Mouse (Mus musculus): ENCODE measurements around the gene Sertad2. TPM values are rescaled to one million over a fixed set of nuclear protein-coding genes. Genes with fewer than 3 reads are reported as not detected.
A peak's percentile ranks its signal among the peaks of the same experiment; 100 is the strongest.

Gene Sertad2
- polyA plus RNA-seq, 1 experiment: 36.4 TPM

- peak overlapping the region; percentile 88 for H3K27ac ChIP-seq (ENCODE audit: insufficient read depth, low read length)
- H3K4me1 ChIP-seq (ENCODE audit: control insufficient read depth, insufficient read depth, low read length): peaks cover 7% of the 10 kb centered on the region
- peak overlapping the region; percentile 82 for H3K4me3 ChIP-seq (ENCODE audit: insufficient read depth, low read length)
- TF ChIP-seq CTCF (IDR thresholded peaks at IDR 0.05; ENCODE audit: borderline replicate concordance, insufficient read depth, low read length) (no peak), POLR2A (IDR thresholded peaks at IDR 0.05; ENCODE audit: low read depth, low read length) (no peak)
Observed at GRCm38 (mm10) chr11:20543453-20544120, 534 bp downstream of the Sertad2 start.

GRCm38 (mm10) chr11:20544376-20544775 lies 1.3 kb downstream of the Sertad2 start:
- H3K27ac ChIP-seq (ENCODE audit: insufficient read depth, low read length): no peak overlapping the region
- H3K4me3 ChIP-seq (ENCODE audit: insufficient read depth, low read length): peak overlapping the region; percentile 82
- H3K4me1 ChIP-seq (ENCODE audit: control insufficient read depth, insufficient read depth, low read length): peaks cover 7% of the 10 kb centered on the region
- TF ChIP-seq CTCF (IDR thresholded peaks at IDR 0.05; ENCODE audit: borderline replicate concordance, insufficient read depth, low read length) (no peak), POLR2A (IDR thresholded peaks at IDR 0.05; ENCODE audit: low read depth, low read length) (no peak)

- no peak overlapping the region for H3K4me3 ChIP-seq (ENCODE audit: insufficient read depth, low read length)
- H3K4me1 ChIP-seq (ENCODE audit: control insufficient read depth, insufficient read depth, low read length): peaks cover 7% of the 10 kb centered on the region
- H3K27ac ChIP-seq (ENCODE audit: insufficient read depth, low read length): no peak overlapping the region
- no peak for TF ChIP-seq POLR2A (IDR thresholded peaks at IDR 0.05; ENCODE audit: low read depth, low read length)
- TF ChIP-seq CTCF (IDR thresholded peaks at IDR 0.05; ENCODE audit: borderline replicate concordance, insufficient read depth, low read length): no peak
Observed at GRCm38 (mm10) chr11:20544801-20545515, 1.9 kb downstream of the Sertad2 start.

GRCm38 (mm10) chr11:20549481-20549880 lies 6.4 kb downstream of the Sertad2 start:
- H3K4me3 ChIP-seq (ENCODE audit: insufficient read depth, low read length): no peak overlapping the region
- no peak overlapping the region for H3K27ac ChIP-seq (ENCODE audit: insufficient read depth, low read length)
- no peak for TF ChIP-seq CTCF (IDR thresholded peaks at IDR 0.05; ENCODE audit: borderline replicate concordance, insufficient read depth, low read length)
- no peak for TF ChIP-seq POLR2A (IDR thresholded peaks at IDR 0.05; ENCODE audit: low read depth, low read length)

GRCm38 (mm10) chr11:20550196-20550595 lies 7.1 kb downstream of the Sertad2 start:
- Histone ChIP-seq H3K4me3 (ENCODE audit: insufficient read depth, low read length) (no peak overlapping the region), H3K27ac (ENCODE audit: insufficient read depth, low read length) (no peak overlapping the region), H3K4me1 (ENCODE audit: control insufficient read depth, insufficient read depth, low read length) (0 out of 2 replicates have a peak, but pooled peaks cover 2% of the 10 kb centered on the region)
- TF ChIP-seq POLR2A (IDR thresholded peaks at IDR 0.05; ENCODE audit: low read depth, low read length) (no peak), CTCF (IDR thresholded peaks at IDR 0.05; ENCODE audit: borderline replicate concordance, insufficient read depth, low read length) (no peak)

More at GRCm38 (mm10) chr11:20549481-20549880, 6.4 kb downstream of the Sertad2 start:
- peaks cover 5% of the 10 kb centered on the region; the same call in 1 of the 2 replicates for H3K4me1 ChIP-seq (ENCODE audit: control insufficient read depth, insufficient read depth, low read length)

GRCm38 (mm10) chr11:20552059-20552458 lies 9.0 kb downstream of the Sertad2 start:
- Histone ChIP-seq H3K27ac (ENCODE audit: insufficient read depth, low read length) (no peak overlapping the region), H3K4me3 (ENCODE audit: insufficient read depth, low read length) (no peak overlapping the region), H3K4me1 (ENCODE audit: control insufficient read depth, insufficient read depth, low read length) (no peaks in the 10 kb centered on the region; the same call in 1 of the 2 replicates)
- TF ChIP-seq POLR2A (IDR thresholded peaks at IDR 0.05; ENCODE audit: low read depth, low read length) (no peak), CTCF (IDR thresholded peaks at IDR 0.05; ENCODE audit: borderline replicate concordance, insufficient read depth, low read length) (no peak)

GRCm38 (mm10) chr11:20552758-20553673 lies 10.0 kb downstream of the Sertad2 start:
- no peaks in the 10 kb centered on the region; the same call in 1 of the 2 replicates for H3K4me1 ChIP-seq (ENCODE audit: control insufficient read depth, insufficient read depth, low read length)
- H3K27ac ChIP-seq (ENCODE audit: insufficient read depth, low read length): no peak overlapping the region
- no peak overlapping the region for H3K4me3 ChIP-seq (ENCODE audit: insufficient read depth, low read length)
- no peak for TF ChIP-seq CTCF (IDR thresholded peaks at IDR 0.05; ENCODE audit: borderline replicate concordance, insufficient read depth, low read length)
- TF ChIP-seq POLR2A (IDR thresholded peaks at IDR 0.05; ENCODE audit: low read depth, low read length): no peak

- TF ChIP-seq CTCF (IDR thresholded peaks at IDR 0.05; ENCODE audit: borderline replicate concordance, insufficient read depth, low read length) (no peak), POLR2A (IDR thresholded peaks at IDR 0.05; ENCODE audit: low read depth, low read length) (no peak)
- Histone ChIP-seq H3K27ac (ENCODE audit: insufficient read depth, low read length) (no peak overlapping the region), H3K4me3 (ENCODE audit: insufficient read depth, low read length) (no peak overlapping the region), H3K4me1 (ENCODE audit: control insufficient read depth, insufficient read depth, low read length) (peaks cover 13% of the 10 kb centered on the region)
Observed at GRCm38 (mm10) chr11:20555651-20556050, 12.6 kb downstream of the Sertad2 start.

- Histone ChIP-seq H3K4me3 (ENCODE audit: insufficient read depth, low read length) (no peak overlapping the region), H3K27ac (ENCODE audit: insufficient read depth, low read length) (no peak overlapping the region), H3K4me1 (ENCODE audit: control insufficient read depth, insufficient read depth, low read length) (peaks cover 13% of the 10 kb centered on the region)
- TF ChIP-seq CTCF (IDR thresholded peaks at IDR 0.05; ENCODE audit: borderline replicate concordance, insufficient read depth, low read length) (no peak), POLR2A (IDR thresholded peaks at IDR 0.05; ENCODE audit: low read depth, low read length) (no peak)
Observed at GRCm38 (mm10) chr11:20556163-20556911, 13.3 kb downstream of the Sertad2 start.

Data from embryonic fibroblast, embryonic 13.5 days (primary cell).